Mouse (Mus musculus): Measurements from ENCODE around the gene Stmn1.
"Not testable (repeated sequence)": the region's sequence is repeated elsewhere in the genome, so short reads cannot be mapped to it uniquely, and the experiment has no call there.

Gene Stmn1

DNA sequence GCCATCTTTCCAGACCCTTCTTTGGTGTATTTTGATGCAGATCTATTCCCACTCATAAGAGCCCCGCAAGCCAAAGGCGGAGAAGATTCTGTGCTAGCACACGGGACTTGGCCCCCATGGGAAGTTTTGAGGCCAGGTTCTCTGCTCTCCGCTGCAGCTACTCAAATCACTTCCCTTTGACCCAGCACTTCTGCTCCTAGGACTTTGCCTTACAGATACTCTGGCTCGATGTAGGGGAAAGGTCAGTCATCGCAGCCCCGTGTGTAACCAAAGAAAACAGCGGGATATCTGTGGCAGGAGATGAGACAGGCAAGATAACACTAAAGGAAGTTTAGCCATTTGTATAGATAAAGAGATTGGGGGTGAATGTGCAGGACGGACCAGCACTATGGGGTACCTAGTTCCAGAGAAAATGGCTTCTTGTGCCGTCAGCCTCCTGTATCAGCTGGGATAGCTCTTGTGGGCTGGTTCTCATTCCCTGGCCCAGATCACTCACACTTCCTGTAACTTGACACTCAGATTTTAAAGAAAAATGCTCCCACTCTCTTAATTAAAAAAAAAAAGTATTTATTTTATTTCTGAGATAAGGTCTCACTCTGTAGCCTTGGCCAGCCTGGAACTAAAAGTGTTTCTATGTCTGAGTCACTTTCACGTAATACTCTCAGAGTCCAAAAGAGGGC is 22.0 kb downstream of the Stmn1 start:
- no peak for DNase-seq

GRCm38 (mm10) chr4:134491716-134492115 is 23.6 kb downstream of the Stmn1 start:
- no peak for DNase-seq

DNA sequence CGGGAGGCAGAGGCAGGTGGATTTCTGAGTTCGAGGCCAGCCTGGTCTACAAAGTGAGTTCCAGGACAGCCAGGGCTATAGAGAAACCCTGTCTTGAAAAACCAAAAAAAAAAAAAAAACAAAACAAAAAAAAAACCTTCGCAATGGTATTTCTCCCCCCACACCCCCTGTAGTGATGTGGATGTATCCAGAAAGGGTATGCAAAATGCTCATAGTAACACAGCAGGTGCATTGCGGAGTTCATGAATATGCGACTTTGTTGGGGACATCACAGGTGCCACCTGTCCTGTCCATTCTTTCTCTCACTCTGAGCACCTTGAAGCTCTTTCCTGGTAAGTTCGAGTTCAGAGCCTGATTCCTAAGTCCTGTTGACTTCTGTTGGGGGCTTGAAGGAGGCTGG is 26.0 kb downstream of the Stmn1 start:
- DNase-seq: not testable (repeated sequence)

GRCm38 (mm10) chr4:134494780-134495545 is 26.8 kb downstream of the Stmn1 start:
- peak; percentile 73 for DNase-seq

DNA sequence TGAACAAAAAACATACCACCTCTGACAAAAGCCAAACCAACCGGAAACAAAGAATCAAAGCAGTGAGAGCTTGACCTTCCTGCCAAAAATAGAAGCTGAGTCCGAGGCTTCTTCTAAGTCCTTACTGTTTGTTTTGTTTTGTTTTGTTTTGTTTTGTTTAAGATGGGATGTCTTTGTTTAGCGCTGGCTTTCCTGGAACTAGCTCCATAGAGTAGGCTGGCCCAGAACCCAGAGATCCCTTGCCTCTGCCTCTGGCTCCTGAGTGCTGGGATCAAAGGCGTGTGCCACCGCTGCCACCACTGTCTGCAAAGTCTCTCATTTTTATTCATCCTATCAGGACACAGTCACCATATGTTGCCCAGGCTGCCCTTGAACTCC is 27.4 kb downstream of the Stmn1 start:
- DNase-seq: no peak

DNA sequence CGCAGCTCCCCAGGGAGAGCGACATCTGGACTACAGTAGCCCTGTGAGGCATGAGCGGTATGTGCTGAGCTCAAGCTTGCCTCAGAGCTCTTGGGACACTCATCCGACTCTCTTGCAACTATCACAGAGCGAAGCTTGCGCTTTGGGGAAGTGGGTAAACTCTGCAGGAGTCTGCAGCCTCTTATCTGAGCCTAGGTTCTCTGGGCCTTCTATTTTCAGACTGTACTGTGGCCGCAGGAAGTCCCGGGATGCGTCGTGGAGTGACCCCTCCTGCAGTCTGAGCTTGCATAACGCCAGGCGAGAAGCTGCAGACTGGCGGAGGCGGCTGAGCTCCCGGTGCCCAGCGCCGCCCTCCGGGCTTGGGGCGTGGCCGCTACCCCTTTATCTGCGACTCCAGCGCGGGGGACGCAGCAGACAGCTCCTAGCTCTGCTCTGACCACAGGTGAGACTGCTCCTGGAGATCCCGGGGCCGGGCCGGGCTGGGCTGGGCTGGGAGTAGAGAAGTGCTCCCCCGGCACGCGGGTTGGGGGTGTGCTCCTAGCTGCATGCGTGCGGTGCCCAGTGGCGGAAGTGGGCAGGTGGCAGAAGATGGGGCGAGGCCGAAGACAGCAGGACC is 28.6 kb downstream of the Stmn1 start, which contains the start of gene Paqr7:
TSS of gene Paqr7 (plus strand) at position 103 of the 616 bp plus-strand sequence.
- peak; percentile 77 for DNase-seq

GRCm38 (mm10) chr4:134497223-134497622 is 29.1 kb downstream of the Stmn1 start:
- DNase-seq: no peak

- DNase-seq: no peak
Observed at GRCm38 (mm10) chr4:134497986-134498731, 30.0 kb downstream of the Stmn1 start.

GRCm38 (mm10) chr4:134498983-134499382 is 30.9 kb downstream of the Stmn1 start:
- DNase-seq: not testable (repeated sequence)

- no peak for DNase-seq
Observed at GRCm38 (mm10) chr4:134501095-134501494, 33.0 kb downstream of the Stmn1 start.

GRCm38 (mm10) chr4:134503686-134504357 is 35.7 kb downstream of the Stmn1 start:
- no peak for DNase-seq

GRCm38 (mm10) chr4:134505303-134505789 is 37.2 kb downstream of the Stmn1 start:
- DNase-seq: no peak

- DNase-seq: no peak
Observed at GRCm38 (mm10) chr4:134505966-134506594, 38.0 kb downstream of the Stmn1 start.

DNA sequence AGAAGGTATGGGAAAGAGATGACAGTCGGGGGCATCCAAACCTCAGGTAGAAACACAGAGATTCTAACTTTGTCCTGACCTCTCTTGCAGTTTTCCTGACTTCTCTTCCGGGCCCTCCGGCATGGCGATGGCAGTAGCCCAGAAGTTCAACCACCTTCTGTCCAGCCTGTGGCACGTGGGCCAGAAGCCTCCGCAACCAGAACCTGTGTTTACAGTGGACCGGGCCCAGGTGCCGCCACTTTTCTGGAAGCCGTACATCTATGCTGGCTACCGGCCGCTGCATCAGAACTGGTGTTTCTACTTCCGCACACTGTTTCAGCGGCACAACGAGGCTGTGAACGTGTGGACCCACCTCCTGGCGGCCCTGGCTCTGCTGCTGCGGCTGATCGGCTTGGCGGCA is 38.6 kb downstream of the Stmn1 start:
- no peak for DNase-seq

GRCm38 (mm10) chr4:134510396-134510795 is 42.3 kb downstream of the Stmn1 start:
- DNase-seq: no peak

GRCm38 (mm10) chr4:134510845-134511411 is 42.8 kb downstream of the Stmn1 start, which contains the start of gene Aunip:
Aunip (plus strand) TSS chr4:134510999.
- peak; percentile 95 for DNase-seq

DNA sequence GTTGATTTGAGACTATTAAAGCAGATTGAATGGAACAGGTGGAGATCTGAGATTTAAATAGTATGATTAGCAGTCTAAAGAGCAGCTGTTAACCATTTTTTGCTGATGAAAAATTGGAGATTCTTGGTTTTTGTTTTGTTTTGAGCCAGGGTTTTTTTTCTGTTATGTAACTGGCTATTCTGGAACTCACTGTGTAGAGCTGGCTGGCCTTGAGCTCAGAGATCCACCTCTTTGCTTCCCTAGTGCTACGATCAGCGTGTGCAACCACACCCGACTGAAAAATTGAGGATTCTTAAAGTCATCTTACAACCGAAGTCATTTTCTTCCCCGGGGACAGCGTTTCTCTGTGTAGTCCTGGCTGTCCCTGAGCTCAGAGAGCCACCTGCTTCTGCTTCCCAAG is 43.6 kb downstream of the Stmn1 start:
- DNase-seq: no peak

DNA sequence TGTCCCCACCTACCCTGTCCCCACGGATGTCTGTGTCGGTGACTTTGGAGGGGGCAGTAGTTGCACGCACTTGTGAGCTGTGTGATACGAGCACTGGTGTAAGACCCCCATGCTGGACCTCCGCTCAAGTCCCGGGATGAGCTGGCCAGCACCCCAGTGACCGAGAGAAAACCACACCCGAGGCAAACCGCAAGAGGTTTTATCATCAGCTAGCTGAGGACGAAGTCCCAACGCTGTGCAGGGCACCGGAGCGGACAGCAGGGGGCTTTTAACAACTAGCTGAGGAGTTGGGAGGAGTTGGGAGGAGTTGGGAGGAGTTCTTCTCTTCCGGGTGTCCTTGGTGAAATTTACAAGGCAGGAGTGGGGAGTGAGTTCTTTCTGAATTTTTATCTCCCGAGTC is 44.7 kb downstream of the Stmn1 start:
- DNase-seq: peak; percentile 66

DNA sequence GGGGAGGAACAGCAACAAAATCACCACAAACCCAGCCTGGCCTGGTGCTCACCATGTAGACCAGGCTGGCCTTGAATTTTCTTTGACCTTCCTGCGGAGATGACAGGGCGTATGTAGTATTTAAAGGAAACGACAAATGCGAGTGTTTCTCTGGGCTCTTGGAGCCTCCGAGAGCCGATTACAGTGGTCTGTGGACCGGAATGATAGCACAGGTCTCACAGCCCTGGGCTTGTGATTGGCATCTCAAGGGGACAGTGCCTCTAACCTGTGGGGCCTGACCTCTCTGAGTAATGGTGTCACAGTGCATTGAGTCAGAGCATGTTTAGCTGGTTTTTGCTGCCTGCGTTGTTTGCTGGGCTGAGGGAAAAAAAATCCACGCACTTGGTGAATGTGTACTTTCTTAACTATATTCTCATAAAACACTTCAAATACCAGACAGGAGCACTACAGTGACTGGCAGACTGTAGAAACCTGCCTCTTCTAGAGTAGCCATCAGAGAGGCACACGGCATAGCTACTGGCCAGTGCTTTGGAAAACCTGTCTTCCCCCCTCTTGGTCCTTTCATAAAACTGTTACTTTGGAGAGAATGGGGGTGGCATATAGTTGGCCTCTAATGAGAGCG is 46.3 kb downstream of the Stmn1 start:
- DNase-seq: no peak

- DNase-seq: no peak
Observed at GRCm38 (mm10) chr4:134515614-134516013, 47.5 kb downstream of the Stmn1 start.

DNA sequence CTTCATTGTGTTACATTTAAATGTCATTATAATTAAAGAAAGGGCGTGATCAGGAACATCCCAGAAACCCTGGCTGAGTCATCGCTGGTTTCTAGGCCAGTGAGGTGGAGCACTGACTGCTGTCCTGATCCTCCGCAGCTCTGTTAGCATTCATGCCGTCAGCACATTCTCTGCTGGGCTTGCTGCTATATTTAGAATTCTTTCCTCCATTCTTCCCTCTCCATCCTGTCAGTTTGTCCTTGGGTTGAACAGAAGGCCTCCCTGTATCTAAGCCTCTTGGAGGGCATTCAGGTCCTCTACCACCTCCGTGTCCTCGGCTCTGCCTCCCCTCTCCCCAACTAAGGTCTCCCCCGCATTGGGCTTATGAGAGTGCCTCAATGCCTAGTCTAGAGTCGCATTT is 48.9 kb downstream of the Stmn1 start:
- DNase-seq: no peak
